Mouse (Mus musculus) NIH3T3 (cell line): ENCODE results near the gene Scube2.

Experiments
- DNase-seq: peaks from one replicate; pipeline ENCODE4 v3.0.0-alpha.2; 2012; ENCODE audit warnings: low read depth

Scube2 gene

DNA sequence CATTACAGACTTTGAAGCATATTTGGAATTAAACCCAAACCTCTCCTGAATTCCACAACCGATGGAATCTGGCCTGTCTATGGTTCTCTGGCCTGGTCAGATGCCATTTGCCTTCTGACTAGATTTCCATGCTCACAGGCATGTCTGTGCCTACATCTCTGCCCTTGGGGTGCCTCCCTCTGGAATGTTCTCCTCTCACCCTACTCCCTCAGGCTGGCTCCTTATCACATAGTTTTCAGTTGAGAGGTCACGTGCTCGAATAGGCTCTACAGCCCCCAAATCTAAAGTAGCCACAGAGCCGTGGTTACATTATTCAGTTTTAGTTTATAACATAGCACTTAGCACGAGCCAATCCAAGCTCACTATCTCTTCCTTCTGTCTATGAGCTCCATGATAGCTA, 69.9 kb downstream of the Scube2 start:
- peak; percentile 19 for DNase-seq

DNA sequence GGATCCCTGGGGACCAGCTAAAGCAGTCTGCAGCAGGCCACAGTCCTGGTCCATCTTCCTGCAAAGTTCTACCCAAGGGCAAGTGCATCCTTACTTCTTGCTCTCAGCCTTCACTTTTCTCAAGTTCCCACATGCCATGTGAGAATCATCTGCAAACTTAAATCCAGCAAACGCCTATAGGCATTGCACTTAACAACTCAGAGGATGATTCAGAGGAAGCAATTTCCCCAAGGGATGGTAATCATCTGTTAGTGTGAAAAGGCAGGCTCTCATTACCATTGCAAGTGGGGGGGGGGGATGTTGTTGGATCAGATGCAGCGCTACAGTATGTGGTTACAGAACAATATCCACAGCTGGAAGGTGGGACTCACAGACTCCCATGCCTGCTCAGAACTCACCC, 70.9 kb downstream of the Scube2 start:
- peak; percentile 37 for DNase-seq

DNA sequence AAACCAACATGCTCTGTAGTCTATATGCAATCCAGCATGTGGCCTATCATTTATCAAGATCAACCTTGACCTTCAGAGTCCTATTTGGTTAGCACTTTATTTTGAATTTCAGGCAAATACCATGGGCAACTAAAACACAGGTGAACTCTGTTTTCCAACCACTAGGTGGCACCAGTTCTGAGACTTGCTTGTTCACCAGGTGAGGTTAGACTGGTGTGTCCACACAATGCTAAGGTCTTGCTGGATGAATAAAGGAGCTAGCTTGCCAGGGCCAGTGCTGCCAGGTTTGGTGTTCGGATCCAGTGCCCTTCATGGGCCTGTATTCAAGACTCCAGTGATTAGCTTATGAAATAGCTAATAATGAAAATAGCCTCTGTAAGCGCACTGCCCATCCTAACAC, 72.7 kb downstream of the Scube2 start:
- peak; percentile 69 for DNase-seq

DNA sequence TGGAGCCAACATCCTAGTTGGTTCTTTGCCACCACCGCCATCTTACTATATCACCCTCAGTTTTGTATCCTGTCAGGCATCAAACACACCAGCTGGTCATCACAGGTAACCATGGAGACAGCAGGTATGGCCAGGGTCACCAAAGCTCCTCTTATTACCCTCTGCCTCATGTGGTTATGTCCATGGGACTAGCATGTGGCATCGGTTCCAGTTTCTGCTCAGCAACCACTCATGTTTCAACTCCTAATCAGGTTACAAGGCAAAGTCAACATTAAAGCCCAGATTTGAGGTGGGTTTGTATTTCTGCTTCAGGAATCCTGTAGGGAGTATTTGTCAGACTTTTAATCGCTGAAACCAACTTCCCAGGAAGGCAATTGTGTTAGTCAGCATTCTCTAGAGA, 74.7 kb downstream of the Scube2 start:
- DNase-seq = no peak

DNA sequence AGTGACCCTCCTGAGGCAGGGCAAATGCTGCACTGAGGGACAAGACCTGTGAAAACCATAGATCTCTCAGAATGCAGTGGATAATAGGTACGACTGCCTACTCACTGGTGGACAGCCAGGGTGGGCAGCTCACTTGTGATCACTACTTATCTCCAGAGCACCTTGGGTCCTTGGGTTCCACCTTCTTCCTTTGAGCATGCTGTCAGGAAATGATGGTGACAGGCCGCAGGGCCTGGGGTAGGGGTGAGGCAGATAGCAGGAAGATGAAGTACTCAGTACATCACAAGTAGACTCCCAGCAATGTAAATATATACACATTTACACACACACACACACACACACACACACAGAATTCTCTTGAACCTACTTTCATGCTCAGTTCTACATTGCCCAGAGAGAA, 77.6 kb downstream of the Scube2 start:
- DNase-seq = no peak

DNA sequence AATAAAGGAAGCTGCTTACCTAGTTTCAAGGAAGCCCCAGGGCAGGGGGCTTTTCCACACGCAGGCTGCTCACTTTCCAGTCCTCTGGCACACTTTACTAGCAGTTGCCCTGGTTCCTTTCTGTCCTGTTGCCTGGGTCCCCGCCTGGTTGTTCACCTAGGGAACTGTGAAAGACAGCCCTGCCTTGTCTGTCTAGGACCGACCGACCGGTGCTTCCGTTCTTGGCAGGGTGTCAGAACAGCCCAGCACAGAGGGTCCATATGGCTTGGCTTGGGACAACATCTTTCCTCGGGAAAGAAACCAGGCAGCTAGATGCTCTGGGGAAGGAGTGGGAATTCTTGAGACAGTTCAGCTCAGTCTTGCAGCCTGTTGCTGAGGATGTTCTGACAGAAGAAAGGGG, 82.2 kb downstream of the Scube2 start:
- DNase-seq = no peak

DNA sequence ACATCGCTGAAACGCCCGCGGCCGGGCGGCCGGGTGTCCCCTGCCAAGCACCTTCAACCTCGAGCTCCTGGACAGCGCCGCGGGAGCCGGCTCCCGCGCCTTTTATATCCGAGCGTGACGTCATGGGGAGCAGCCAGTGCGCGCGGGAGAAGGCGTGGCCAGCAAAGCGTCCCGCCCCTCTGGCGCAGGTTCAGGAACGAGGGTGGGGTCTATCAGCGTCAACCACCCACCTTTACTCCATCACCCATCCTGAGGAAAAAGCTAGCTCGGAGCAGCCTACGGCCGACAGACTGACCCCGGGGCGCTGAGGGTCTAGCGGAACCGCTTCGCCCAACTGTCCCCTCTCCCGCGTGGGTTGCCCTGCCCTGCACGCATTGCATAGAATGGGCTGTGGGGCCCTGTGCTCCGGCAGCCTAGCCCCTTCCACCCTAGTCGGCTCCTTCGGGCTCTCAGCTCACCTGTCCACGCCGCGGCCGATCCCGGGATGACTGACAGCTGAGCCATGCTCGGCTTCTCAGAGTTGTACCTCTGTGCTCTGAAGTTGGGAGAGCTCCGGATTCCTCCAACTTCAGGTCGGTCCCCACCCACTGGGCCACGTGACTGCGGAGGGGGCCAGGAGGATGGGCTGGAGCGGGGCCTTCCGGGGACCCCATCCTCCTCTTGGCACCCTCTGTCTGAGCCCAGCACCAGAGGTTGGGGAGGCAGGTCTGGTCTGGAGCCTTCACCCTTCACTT, 83.8 kb downstream of the Scube2 start, which contains the start of gene Nrip3:
Nrip3 (minus strand) TSS at position 556 of the 734 bp plus-strand sequence.
- no peak for DNase-seq

DNA sequence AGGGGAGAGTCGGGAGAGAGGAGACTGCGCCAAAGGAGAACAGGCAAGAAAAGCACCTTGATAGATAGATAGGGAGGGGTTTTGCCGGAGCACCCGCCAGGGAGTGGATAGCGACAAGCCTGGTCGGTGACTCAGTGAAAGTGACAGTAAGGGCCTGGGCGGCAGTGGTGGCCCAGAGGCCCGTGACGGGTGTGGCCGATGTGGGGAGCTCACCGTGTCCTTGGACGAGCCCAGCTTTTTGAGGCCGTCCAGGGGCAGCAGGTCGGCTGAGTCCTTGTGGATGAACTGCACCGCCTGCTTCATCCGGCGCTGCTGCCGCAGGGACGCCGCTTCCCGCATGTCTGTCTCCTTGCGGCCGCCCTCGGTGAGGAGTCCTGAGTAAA, 84.4 kb downstream of the Scube2 start:
- no peak for DNase-seq

DNA sequence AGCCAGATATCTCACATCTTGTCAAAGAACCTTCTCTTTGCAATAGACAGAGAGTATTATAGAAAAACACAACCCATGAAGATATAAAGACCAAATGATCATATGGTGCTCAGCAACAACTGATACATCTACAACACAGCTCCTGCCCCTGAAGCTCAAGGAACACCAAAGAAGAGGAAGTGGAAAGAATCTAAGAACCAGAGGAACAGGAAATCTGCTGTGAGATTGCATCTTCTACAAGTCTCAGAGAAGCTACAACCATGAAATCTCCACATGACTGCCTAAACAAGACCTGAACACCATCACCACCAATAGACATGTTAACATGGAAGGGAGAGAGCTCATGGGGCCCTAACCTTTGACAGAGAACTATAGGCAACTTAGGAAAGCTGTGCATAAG, 93.2 kb downstream of the Scube2 start:
- no peak for DNase-seq

DNA sequence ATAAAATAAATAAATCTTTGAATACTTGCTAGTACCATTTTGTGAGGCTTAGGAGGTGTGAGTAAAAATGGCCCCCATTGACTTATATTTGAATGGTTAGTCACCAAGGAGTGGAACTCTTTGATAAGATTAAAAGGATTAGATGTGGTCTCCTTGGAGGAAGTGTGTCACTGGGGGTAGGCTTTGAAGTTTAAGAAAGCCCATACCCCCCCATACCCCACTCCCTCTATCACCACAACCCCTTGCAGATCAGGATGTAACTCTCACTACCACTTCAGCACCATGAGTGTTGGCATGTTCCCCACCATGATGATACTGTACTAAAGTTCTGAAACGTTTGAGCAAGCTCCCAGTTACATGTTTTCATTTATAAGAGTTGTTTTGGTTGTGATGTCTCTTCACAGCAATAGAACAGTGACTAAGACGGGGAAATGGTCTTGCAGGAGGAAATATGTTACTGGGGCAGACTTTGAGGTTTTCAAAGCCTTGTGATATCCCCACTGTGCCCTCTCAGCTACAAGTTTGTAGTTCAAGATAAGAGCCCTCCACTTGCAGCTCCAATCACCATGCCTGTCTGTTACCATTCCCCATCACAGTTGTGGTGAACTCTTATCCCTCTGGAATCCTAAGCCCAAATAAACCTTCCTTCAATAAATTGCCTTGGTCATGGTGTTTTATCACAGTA, 96.6 kb downstream of the Scube2 start:
- no peak for DNase-seq

DNA sequence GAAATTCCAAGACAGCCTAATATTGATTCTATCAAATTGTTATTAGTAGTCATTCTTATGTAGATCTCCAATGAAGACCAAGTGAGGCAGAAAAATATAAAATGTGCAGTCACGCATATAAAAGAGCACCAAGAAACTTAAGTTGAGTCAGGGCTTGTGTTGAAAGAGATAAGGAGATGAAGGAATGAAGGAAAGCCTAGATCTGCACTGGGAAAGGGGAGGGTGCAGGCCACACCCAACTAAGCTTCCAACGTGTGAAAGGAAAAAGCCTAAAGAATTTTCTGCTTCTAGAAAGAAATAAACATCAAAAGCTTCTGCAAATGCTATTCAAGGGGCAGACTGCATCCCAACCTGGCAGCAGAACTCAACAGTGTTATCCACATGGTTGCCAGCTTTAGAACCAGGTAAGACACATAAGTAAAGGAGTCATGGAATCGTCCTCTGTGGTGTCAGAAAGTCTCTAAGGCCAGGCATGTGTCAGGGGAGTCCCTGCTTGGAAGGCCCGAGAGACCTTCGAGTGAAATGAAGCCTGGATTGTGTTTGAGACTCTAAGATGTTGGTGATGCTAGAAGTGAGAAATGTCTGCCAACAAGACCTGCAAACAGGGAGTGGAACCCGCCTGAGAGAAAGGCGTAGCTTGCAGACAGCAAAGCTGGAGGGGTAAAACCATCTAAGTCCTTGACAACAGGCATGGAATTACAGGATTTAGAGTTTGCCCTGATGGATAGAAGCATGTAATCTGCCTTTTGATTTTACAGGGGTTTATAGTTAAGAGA, 97.7 kb downstream of the Scube2 start:
- DNase-seq = no peak

DNA sequence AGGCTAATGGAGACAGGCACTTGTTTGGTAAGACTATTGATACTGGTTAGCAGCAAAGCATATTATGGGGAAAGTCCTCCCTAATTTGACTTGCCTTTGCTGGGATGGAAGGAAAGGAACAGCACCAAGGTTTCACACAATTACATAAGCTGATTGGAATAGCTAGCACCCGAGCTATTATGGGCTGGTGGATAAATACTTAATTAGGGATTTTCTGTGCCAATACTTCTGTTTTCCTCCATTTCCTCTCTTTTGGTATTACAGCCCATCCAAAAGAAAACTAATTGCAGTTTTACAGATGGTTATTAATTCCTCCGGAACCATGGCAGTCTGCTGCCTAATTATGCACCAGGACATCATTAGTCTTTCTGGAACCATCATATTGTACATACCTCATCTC, 101.5 kb downstream of the Scube2 start:
- no peak for DNase-seq

DNA sequence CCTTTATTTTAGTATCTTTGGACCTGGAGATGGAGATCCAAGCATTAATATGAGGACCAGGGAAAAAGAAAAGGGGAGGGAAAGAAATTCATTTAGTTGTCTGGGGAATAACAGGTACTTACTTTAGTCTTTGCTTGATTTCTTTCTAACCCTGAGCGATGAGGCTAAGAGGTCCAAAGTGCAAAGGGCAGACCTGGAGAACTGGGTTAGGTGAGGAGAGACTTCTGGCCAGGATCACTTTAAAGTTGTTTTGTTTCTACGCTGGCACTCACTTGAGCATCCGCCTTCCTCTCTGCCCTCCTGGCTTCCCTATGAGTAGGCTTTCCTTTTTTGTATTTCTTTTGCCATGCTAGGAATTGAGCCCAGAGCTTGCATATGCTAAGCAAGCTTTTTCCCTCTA, 109.2 kb downstream of the Scube2 start:
- DNase-seq = no peak

DNA sequence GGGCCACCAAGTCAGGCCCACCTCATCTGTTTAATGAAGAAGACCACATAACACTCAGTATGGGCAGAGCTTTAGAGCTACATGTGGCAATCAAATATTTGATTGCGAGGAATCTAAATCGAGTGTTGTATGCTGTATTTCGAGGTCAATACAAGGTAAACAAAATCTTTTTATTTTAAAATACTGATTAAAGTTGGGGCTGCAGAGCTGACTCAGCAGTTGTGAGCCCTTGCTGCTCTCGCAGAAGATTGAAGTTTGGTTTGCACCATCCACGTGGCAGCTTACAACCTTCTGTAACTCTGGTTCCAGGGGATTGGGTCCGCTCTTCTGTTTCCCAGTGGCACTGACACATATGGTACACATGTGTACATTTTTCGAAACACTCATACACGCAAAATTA, 111.4 kb downstream of the Scube2 start:
- DNase-seq = no peak

DNA sequence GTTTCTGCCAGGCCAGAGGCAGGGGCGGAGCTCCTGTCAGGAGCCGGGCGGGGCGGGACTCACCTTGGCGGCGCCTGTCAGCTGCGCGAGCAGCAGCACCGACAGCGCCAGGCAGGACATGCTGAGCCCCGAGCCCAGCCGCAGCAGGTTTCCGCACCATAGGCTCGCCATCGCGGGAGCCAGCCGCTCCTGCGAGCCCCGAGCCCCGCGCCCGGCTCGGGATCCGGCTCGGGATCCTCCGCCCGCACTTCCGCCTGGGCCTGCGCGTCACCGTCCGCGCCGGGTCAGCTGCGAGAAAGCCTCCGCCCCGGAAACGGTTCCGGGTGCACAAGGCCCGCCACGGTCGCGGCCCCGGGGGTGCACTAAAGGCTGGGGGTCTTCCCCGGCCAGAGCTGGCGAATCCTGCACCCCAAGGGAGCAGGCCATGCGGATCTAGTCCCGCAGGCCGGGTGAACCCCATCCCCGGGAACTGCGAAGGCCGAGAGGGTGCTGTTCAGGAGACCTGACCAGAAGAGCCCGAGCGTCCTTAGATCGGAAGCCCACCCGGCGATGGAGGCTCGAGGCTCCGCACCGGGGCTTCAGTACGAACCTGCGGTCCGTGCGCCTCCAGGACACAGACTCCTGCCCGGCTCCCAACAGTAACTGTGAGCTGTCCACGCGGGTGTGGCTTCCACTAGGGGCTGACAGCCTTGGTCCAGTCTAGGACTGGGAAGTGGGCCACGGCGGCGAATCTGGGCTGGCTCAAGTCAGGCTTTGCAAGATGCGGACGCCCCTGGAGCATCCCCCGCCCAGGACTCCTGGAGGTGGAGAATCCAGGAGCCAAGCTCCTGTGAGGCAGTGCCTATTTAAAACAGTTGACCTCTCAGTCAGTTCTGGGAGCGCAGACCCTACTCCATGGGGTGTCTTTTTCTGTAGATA, 113.2 kb downstream of the Scube2 start, which contains the start of gene Tmem9b:
Tmem9b (minus strand) TSS at position 868 of the 918 bp plus-strand sequence.
- peak; percentile 80 for DNase-seq

DNA sequence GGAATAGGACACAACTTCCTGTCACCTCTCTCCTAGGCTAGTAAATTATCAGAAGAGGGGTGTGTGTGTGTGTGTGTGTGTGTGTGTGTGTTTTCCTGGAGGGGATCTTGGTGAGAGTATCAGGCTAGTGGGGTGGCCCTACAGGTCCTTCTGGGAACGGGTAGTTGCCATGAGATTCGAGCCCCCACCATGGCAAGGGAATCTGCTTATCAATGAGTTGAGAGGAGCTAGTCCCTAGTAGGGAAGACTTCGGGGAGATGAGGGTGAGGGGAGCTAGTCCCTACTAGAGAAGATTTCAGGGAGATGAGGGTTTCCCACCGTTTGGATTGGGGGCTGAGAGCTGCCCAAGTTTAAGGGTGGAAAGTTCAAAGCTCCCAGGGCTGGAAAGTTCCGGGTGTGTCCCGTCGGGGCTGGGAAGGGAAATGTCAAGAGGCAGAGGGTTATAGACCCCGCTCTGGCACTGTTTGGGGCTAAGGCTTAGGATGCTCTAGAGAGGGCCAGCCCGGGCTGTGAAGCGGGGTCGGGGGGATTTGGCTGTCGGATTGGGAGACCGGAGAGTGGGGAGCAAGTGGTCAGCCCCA, 114.0 kb downstream of the Scube2 start:
- no peak for DNase-seq
